Mouse (Mus musculus) urinary bladder, adult 2 months (tissue): ENCODE data around the gene Trove2. TPM values are rescaled to one million over a fixed set of nuclear protein-coding genes. Genes with fewer than 3 reads are reported as not detected.
A peak's percentile ranks its signal among the peaks of the same experiment; 100 is the strongest.
"Not testable (repeated sequence)": the region's sequence is repeated elsewhere in the genome, so short reads cannot be mapped to it uniquely, and the experiment has no call there.

Source experiments
- DNase-seq: peaks from one replicate; pipeline ENCODE4 v3.0.0; 2022; ENCODE audit warnings: low spot score
- polyA plus RNA-seq: library from polyadenylated mRNA; depleted of rRNA; stranded (reverse); fragments of >200 nt; gene quantifications from 2 replicates; pipeline ENCODE4 v1.2.3, GENCODE M21; 2012; rRNA removed

The Trove2 gene
- polyA plus RNA-seq, 1 experiment, result 7.7 TPM

DNA sequence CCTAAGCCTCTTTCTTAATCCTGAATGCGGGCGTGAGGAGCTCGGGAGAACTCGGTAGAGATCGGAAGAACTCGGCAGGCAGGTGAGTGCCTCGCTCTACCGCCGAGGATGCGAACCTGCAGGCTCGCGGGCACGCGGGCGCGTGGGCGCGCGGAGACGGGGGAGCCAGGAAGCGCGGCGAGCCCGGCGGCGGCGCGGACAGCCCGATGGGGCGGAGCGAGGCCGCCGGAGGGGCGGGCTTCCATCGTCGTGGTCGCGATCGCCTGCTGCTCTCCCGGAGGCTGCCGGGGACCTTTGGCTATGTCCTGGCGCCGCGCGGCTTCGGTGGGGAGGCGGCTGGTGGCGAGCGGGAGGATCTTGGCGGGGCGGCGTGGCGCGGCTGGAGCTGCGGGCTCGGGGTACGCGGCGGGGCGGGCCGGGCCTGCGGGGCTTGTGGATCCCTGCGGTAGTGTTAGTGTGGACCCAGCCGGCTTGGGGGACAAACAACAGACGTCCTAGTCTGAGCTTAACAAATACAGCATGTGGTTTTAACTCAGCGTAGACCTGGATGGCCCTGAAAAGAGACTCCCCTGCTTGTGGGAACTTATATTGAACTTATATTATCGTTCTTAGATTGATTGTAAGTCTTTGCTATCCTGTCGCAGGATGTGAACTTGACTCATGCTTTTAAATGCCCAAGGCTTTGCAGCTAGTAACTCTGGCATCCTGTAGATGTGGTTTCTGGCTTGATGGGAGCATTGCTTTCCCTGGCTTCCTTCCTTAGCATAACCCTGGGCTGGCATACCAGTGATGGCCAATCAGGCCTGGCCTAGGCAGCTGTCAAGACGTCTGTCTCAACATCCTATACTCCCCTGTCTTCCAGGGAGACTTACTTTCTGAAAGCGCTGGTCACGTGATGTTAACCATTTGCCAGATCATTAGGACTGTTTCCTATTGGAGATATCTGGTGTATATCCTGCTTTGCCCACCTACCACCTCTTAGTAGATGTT lies 37.2 kb downstream of the Trove2 start:
- DNase-seq, result peak; percentile 80

DNA sequence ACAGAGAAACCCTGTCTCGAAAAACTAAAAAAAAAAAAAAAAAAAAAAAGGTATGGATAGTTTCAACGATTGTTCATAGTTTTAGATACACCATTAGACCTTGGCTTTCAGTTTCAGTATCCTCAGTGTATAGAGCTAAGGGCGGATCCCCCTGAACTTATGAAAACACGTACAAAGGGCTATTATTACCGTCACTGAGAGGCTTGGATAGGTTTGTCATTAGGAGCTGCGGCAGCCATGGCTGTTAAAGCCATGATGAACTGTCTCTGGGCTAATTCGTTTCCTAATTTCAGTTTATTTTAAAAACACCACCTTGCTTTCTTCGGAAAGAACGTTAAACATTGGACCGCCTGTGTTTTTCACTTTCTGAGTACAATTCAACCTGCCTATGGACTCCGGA lies 38.1 kb downstream of the Trove2 start:
- no peak for DNase-seq

DNA sequence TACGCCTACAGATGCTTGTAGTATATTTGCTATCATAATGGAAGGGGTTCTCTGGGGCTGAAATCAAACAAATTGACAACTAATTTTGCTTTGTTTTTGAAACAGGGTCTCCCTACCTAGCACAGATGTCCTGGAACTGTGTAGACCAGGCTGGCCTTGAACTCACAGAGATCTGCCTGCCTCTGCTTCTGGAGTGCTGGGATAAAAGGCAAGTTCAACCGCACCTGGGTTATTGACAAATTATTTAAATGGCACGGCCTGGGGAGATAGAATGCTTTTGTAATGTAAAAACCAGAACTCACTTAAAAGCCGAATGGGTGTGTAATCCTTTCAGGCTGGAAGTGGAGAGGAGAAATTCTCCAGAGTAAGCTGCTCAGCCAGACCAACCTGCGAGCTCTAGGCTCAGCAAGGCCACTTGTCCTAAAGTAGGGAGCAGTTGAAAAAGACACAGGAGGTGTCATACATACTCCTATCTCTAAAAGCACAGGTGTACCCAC lies 42.9 kb downstream of the Trove2 start:
- no peak for DNase-seq

DNA sequence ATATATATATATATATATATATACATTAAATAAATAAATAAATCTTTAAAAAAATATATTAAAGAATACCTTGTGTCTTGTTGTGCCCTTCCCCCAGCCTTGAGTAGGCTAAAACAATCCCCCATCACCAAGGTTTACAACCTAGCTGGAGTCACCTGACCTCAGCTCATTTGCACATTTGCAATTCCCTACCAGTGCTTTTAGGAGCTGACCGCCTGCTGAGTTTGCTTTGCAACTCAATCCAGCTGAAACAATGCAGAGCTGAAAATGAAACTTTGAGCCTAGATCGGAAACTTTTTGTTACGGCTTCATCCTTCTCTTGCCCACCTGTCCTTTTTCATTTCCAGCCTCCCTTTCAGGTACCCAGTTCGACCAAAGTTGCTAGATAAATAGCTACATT lies 45.2 kb downstream of the Trove2 start:
- DNase-seq, result no peak

DNA sequence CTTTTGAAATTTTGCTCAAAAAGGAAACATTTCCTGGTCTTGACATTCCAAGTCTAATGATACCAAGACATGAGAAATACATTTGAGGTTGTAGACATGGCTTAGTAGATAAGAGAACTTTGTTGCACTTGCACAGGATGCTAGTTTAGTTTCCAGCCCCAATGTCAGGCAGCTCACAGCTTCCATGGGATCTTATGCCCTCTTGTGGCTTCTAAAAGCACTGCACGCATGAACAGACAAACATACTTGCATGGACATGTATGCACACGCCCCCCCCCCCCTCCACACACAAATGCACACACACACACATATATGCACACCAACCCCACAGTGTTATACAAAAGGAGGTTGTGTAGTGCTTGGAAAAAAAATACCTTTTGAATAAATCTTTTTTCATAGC lies 46.0 kb downstream of the Trove2 start:
- no peak for DNase-seq

DNA sequence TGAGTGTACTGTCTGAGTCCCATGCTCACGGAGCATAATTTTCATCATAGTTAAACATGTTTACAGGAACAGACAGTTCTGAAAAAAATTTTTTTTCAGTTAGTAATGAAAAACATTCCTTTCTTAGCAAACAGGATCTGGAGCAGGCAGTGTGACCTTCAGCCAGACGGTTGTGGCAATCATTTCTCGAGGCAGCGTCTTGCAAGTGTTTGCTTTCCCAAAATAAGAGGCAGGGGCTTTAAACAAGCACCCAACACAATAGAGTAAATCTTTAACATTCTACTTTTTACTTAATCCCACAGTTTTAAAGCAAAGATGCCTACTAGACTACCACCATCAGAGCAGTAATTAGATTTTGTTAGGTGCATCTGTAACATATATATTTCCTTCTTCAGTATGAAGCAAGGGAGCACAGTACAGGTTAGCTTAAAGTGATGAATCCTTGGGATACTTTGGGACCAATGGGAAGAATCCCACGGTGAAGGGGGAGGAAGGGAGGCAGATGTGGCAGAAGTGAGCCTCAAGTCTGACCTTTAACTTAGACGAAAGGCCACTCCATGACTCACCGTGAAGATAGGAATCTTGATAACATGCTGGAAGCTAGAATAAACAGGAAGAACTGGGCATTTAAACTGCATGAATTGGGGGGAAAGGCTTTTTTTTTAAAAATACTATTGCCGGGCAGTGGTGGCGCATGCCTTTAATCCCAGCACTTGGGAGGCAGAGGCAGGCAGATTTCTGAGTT lies 49.0 kb downstream of the Trove2 start:
- DNase-seq, result no peak

DNA sequence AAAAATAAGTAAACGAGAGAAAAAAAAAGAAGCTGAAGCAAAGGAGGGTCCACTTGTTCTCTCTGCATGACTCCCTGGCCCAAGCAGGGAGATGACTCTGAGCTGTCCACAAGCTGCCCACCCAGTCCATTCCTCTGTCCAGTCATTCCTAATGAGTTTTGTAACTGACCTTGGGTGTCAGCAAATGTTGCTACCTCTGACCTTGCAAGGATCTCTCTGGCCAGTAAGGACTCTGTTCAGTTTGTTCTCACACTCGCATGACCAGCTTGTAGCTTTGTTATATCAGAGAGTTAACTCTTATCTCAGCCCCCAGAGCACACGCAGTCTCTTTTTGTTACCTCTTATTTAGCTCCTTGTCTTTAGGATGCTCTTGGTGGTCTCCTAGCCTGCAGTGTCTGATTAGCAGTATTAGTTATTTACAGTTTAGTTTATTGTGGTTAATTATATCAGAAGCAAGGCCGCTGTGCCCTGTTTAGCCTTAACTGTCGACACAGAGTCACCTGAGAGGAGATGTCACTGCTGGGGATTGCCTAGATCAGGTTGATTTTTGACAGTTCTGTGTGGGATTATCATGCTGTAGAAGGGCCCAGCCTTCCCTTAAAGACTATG lies 52.3 kb downstream of the Trove2 start:
- no peak for DNase-seq

DNA sequence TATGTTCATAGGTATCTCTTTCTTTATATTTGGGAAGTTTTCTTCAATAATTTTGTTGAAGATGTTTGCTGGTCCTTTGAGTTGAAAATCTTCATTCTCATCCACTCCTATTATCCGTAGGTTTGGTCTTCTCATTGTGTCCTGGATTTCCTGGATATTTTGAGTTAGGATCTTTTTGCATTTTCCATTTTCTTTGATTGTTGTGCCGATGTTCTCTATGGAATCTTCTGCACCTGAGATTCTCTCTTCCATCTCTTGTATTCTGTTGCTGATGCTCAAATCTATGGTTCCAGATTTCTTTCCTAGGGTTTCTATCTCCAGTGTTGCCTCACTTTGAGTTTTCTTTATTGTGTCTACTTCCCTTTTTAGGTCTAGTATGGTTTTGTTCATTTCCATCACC lies 60.8 kb downstream of the Trove2 start, which contains the start of gene Glrx2:
TSS of gene Glrx2 (plus strand) at position 301 of the 400 bp plus-strand sequence.
- DNase-seq, result not testable (repeated sequence)

DNA sequence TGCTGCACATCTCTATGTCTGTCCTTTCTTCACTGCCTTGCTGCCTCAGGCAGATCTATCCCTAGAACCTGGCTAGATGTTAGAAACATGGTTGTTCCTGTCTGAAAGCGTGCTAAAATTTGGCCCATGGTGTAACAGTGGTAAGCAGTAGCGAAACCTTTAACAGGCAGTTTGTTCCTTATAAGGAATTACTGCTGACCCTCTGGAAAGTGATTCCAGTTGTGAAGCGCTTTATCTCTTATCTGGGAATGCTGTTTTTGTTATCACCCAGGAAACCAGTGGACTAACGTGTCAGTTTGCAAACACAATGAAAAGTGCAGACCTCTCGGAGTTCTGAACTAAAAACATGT lies 66.3 kb downstream of the Trove2 start:
- DNase-seq, result no peak

DNA sequence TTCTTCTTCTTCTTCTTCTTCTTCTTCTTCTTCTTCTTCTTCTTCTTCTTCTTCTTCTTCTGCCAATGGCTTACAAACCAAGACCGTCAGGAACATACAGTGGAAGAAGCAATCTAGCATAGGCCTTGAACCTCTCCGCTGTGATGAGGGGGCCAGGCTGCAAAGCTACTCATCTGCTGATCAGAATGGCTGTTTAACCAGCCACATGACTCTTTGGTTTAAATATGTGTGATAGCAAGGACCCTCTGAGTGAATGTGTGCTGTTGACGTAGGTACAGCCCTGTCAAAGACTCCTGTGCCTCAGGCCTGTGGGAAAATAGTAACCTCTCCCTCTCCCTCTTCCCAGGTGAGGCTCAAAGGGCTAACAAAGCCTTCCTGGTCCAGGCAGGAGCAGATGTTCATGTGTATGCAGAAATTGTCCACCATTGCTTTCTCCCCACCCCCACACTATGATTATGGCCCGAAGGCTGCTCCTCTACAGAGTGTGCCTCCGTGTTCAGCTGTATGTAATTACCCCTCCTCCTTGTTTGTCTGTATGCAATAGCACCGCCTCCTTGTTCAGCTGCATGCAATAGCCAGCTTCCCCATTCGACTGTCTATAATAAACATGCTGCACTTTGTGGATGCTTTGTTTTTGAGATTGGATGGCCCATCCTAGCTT lies 66.8 kb downstream of the Trove2 start:
- no peak for DNase-seq

DNA sequence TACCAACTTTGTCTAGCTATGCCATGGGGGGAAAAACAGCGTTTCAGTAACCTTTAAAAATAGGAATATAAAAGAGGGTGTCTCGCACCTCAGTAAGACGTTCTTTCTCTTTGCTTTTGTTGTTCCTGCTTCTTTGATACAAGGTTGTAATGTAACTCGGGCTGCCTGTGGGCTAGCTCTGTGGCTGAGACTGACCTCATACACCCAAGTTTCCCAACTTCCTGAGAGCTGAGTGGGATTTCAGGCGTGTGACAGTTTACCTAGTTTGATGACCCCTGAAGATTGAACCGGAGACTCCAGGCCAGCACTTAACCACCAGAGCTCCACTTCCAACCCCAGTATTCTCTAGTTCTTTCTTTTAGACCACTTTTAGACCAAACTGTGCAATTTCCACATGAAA lies 68.5 kb downstream of the Trove2 start:
- no peak for DNase-seq

DNA sequence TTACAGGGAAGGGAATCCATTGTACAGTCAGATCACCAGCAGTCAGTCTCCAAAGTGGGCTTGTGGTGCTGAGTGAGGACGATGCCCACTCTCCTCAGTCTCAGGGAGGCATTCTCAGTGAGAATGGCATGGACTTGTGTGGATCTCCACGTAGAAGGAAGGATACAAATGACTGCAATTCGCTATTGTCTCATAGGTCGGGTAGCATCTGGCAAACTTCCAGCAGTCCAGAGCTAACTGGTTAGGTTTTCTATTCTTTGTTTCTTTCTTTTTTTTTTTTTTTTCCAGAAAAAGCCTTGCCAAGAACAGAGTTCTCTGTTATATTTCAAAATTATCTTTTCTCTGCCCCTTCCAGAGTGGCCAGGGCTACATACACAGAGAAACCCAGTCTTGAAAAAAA lies 69.9 kb downstream of the Trove2 start:
- no peak for DNase-seq

DNA sequence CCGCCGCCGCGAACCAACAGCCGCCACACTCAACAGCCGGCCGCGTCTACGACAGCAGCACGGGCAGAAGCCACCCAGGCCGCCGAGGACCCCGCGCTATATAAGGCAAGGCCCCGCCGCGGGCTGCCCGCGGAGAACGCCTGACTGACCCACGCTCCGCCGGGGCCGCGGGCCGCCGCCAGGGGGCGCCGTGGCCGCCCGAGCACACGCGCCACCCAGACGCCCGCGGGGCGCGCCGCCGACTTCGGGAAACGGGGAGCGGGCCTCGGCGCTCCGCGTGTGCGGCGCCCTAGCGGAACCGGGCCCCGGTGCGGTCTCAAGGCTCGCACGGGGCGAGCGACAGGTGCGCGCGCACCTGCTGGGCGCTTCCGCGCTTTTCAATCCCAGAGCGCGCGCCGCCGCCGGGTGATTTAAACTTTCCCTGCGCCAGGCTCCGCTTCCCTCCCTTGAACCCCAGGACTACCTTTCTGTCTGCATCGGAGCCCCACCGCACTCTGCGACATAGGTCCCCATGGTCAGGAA lies 74.1 kb downstream of the Trove2 start, which contains the start of gene Cdc73:
TSS of gene Cdc73 (minus strand) at position 153 of the 522 bp plus-strand sequence.
- peak; percentile 89 for DNase-seq

DNA sequence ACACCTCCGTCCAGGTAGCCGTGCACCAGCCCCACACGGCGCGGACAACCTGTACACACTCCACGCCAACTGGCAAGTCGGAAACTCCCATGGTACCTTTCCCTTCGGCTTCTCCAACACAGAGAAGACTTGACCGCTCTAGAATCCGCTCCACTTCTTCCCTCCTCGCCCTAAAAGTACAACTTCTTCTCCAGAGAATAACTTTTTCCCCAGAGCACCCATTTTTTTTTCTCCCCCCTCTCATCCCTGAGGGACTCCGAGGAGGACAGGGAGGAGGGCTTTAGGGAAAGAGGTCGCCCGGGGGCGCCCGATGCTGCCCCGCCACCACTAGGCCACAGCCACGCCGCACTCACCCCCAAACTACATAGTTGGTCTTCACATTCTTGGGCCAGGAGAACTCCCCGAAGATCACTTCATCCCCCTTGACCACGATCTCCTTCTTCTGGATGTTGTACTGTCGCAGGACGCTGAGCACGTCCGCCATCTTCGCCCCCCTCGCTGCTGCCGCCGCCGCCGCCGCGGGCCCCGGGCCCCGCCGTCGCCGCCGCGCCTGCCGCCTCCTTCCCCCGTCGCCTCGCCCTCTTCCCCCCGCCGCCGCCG lies 74.6 kb downstream of the Trove2 start:
- no peak for DNase-seq

DNA sequence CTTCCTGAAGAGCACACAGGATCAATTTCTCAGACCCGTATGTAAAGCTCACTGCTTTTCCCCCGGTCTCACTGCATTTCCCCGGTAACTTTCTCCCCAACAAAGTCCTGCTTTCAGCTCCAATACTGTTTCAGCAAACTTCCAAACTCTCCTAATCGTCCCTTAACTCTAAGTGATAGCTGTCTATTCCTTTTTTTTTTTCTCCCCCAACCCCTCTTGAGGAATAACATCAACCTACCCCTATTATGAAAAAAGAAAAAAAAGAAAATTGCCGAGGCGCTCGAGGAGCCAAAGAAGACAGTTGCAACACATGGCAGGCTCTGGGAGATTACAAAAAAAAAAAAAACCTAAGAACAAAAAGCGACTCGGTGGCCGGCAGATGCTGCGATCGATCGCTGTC lies 75.1 kb downstream of the Trove2 start:
- no peak for DNase-seq

Other genes with a start within 250 kb of the Trove2 start
- 0.37 and 0.59 TPM in 2 replicates for gene B3galt2, start 136.4 kb downstream of the Trove2 start, polyA plus RNA-seq
- gene Cdc73, start 74.2 kb downstream of the Trove2 start, polyA plus RNA-seq, result 18.5 and 19.4 TPM in 2 replicates
- gene Glrx2, start 60.7 kb downstream of the Trove2 start, polyA plus RNA-seq, result 48.5 and 52.5 TPM in 2 replicates
- gene Uchl5, start 204 bp upstream of the Trove2 start, polyA plus RNA-seq, result 17.1 and 18.4 TPM in 2 replicates
- 123 and 233 TPM in 2 replicates for gene Rgs2, start 227.1 kb upstream of the Trove2 start, polyA plus RNA-seq